ENCODE assay signal across 22 mouse cellular contexts in the genomic region with DNA sequence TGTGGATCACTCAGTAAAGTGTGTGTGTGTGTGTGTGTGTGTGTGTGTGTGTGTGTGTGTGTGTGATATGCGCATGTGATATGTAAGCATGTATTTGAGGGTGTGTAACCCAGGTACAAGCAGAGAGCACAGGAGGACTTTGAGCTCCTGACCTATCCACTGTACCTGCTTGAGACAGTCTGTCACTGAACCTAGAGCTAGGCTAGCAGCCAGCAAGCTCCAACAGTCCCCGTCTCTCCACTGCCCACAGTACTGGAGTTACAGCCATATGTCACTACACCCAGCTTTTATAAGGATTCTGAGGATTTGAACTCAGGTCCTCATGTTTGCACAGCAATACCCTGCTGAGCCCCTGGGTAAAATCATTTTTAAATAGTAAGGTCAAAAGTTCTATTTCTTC.
A peak's percentile ranks its signal among the peaks of the same experiment; 100 is the strongest.
DNase-seq lines count a peak whose midpoint lies in the region; ATAC-seq and TF ChIP-seq lines count a peak whose summit lies in the region.
"Had no signal": no experiment of that assay in that cellular context is flagged by ENCODE, and none has a peak within 500 bp of the region (broad histone marks: within the 10 kb centered on the region; RNA-seq: fewer than 3 reads in every experiment).

No protein-coding gene starts in this region.

- H3K36me3 ChIP-seq in hindbrain, embryonic 16.5 days (ENCODE audit: control insufficient read depth, insufficient read depth, low read length), result no peaks in the 10 kb centered on the region
- no peaks in the 10 kb centered on the region for H3K36me3 ChIP-seq in hindbrain, embryonic 12.5 days
- no peaks in the 10 kb centered on the region for H3K36me3 ChIP-seq in midbrain, embryonic 16.5 days (ENCODE audit: control insufficient read depth, insufficient read depth, low read length)
- no peaks in the 10 kb centered on the region for H3K36me3 ChIP-seq in midbrain, postnatal 0 days (ENCODE audit: insufficient read depth, low read length)
- H3K36me3 ChIP-seq: embryonic facial prominence, embryonic 12.5 days; embryonic facial prominence, embryonic 15.5 days; intestine, embryonic 15.5 days had no signal

- no peak overlapping the region for H3K4me2 ChIP-seq in hindbrain, embryonic 16.5 days (ENCODE audit: low read length)
- no peak overlapping the region for H3K4me2 ChIP-seq in hindbrain, embryonic 12.5 days (replicated peaks)
- H3K4me2 ChIP-seq in midbrain, embryonic 16.5 days (ENCODE audit: low read length), result no peak overlapping the region
- no peak overlapping the region for H3K4me2 ChIP-seq in midbrain, postnatal 0 days (ENCODE audit: low read depth, low read length, poor library complexity, severe bottlenecking)
- H3K4me2 ChIP-seq: embryonic facial prominence, embryonic 12.5 days; embryonic facial prominence, embryonic 15.5 days; heart, embryonic 11.5 days; intestine, embryonic 15.5 days had no signal

- no peak for DNase-seq in cerebellum, adult 8-10 months
- peak; percentile 19 for DNase-seq in cerebellum, adult 9-11 months
- no peak for DNase-seq in cerebellum, adult 11-12 months
- DNase-seq in midbrain, postnatal 0 days (ENCODE audit: low spot score), result no peak
- DNase-seq: adrenal gland, adult 8-10 months; adrenal gland, postnatal 25 days; forebrain, postnatal 0 days; gastrocnemius, adult 2 months; gastrocnemius, postnatal 14 days; heart, adult 11 months; kidney, adult 11 months; kidney, adult 8-10 months had no signal

- H3K4me3 ChIP-seq in hindbrain, embryonic 16.5 days (ENCODE audit: low read length), result no peak overlapping the region
- no peak overlapping the region for H3K4me3 ChIP-seq in hindbrain, embryonic 12.5 days
- H3K4me3 ChIP-seq in midbrain, embryonic 16.5 days (ENCODE audit: low read depth, low read length), result no peak overlapping the region
- H3K4me3 ChIP-seq in midbrain, postnatal 0 days (ENCODE audit: low read depth, low read length), result no peak overlapping the region
- H3K4me3 ChIP-seq: embryonic facial prominence, embryonic 12.5 days; embryonic facial prominence, embryonic 15.5 days; gastrocnemius, adult 2 months; intestine, embryonic 15.5 days had no signal

- H3K4me1 ChIP-seq in hindbrain, embryonic 16.5 days (ENCODE audit: control insufficient read depth, insufficient read depth, low read depth, low read length), result peaks cover 6% of the 10 kb centered on the region
- H3K4me1 ChIP-seq in hindbrain, embryonic 12.5 days, result peaks cover 4% of the 10 kb centered on the region; the same call in 1 of the 2 replicates
- H3K4me1 ChIP-seq in midbrain, embryonic 16.5 days (ENCODE audit: control insufficient read depth, insufficient read depth, low read length), result peaks cover 7% of the 10 kb centered on the region; the same call in 1 of the 2 replicates
- no peaks in the 10 kb centered on the region for H3K4me1 ChIP-seq in midbrain, postnatal 0 days (ENCODE audit: insufficient read depth, low read length)
- H3K4me1 ChIP-seq: embryonic facial prominence, embryonic 12.5 days; intestine, embryonic 15.5 days had no signal

- no peaks in the 10 kb centered on the region for H3K27me3 ChIP-seq in hindbrain, embryonic 16.5 days (replicated peaks; ENCODE audit: control insufficient read depth, insufficient read depth, low read length)
- no peaks in the 10 kb centered on the region for H3K27me3 ChIP-seq in hindbrain, embryonic 12.5 days
- H3K27me3 ChIP-seq in midbrain, embryonic 16.5 days (ENCODE audit: control insufficient read depth, insufficient read depth, low read depth, low read length), result no peaks in the 10 kb centered on the region
- H3K27me3 ChIP-seq in midbrain, postnatal 0 days (ENCODE audit: insufficient read depth, low read length), result no peaks in the 10 kb centered on the region
- H3K27me3 ChIP-seq: embryonic facial prominence, embryonic 12.5 days; embryonic facial prominence, embryonic 15.5 days; intestine, embryonic 15.5 days had no signal

- no peak for TF ChIP-seq CTCF in midbrain, postnatal 0 days (IDR thresholded peaks at IDR 0.05)

- WGBS in hindbrain, embryonic 16.5 days, result 80% methylated on average over 2 of the region's 2 CpGs
- WGBS in hindbrain, embryonic 12.5 days, result 81% methylated on average over 2 of the region's 2 CpGs
- 84% methylated on average over 2 of the region's 2 CpGs for WGBS in midbrain, embryonic 16.5 days
- WGBS in midbrain, postnatal 0 days, result 88% methylated on average over 2 of the region's 2 CpGs

- H3K9me3 ChIP-seq in hindbrain, embryonic 16.5 days (ENCODE audit: control insufficient read depth, low read length), result no peaks in the 10 kb centered on the region
- H3K9me3 ChIP-seq in hindbrain, embryonic 12.5 days (replicated peaks), result no peaks in the 10 kb centered on the region
- H3K9me3 ChIP-seq in midbrain, embryonic 16.5 days (replicated peaks; ENCODE audit: control insufficient read depth, low read length, poor library complexity, severe bottlenecking), result no peaks in the 10 kb centered on the region
- H3K9me3 ChIP-seq in midbrain, postnatal 0 days (ENCODE audit: low read length), result no peaks in the 10 kb centered on the region
- H3K9me3 ChIP-seq: embryonic facial prominence, embryonic 12.5 days; embryonic facial prominence, embryonic 15.5 days; intestine, embryonic 15.5 days had no signal

- H3K27ac ChIP-seq in hindbrain, embryonic 16.5 days (ENCODE audit: low read depth, low read length), result no peak overlapping the region
- no peak overlapping the region for H3K27ac ChIP-seq in hindbrain, embryonic 12.5 days
- H3K27ac ChIP-seq in midbrain, embryonic 16.5 days (ENCODE audit: low read length), result no peak overlapping the region
- no peak overlapping the region for H3K27ac ChIP-seq in midbrain, postnatal 0 days (ENCODE audit: low read depth, low read length)
- H3K27ac ChIP-seq: embryonic facial prominence, embryonic 12.5 days; embryonic facial prominence, embryonic 15.5 days; gastrocnemius, adult 2 months; intestine, embryonic 15.5 days had no signal

- ATAC-seq in cerebellum, adult (ENCODE audit: insufficient number of reproducible peaks, low FRiP score, low TSS enrichment), result peak; percentile 81
- ATAC-seq in hindbrain, embryonic 16.5 days, result peak; percentile 49; the same call in 1 of the 2 replicates
- no peak for ATAC-seq in hindbrain, embryonic 12.5 days (ENCODE audit: low FRiP score)
- ATAC-seq in midbrain, embryonic 16.5 days, result 0 out of 2 replicates have a peak, but pooled peaks have one; percentile 21
- no peak for ATAC-seq in midbrain, postnatal 0 days (ENCODE audit: low FRiP score)
- ATAC-seq: activated CD4-positive, CD25-positive, alpha-beta regulatory T cell, adult 4 months; forebrain, postnatal 0 days; intestine, embryonic 15.5 days had no signal

- H3K9ac ChIP-seq in hindbrain, embryonic 16.5 days (ENCODE audit: low read depth, low read length), result no peak overlapping the region
- no peak overlapping the region for H3K9ac ChIP-seq in hindbrain, embryonic 12.5 days
- no peak overlapping the region for H3K9ac ChIP-seq in midbrain, embryonic 16.5 days (ENCODE audit: low read depth, low read length)
- H3K9ac ChIP-seq in midbrain, postnatal 0 days (replicated peaks; ENCODE audit: low read length, poor library complexity, severe bottlenecking), result no peak overlapping the region
- H3K9ac ChIP-seq: embryonic facial prominence, embryonic 12.5 days; embryonic facial prominence, embryonic 15.5 days; forebrain, postnatal 0 days; hindbrain, embryonic 14.5 days; intestine, embryonic 15.5 days had no signal

Comparison
In these comparisons a context has a peak if more than half of its experiments do, and no peak if none do; other contexts are left out.
1. ATAC-seq: peak in cerebellum, adult (single experiment), hindbrain, embryonic 16.5 days (single experiment) and midbrain, embryonic 16.5 days (single experiment); none in hindbrain, embryonic 12.5 days (single experiment) and midbrain, postnatal 0 days (single experiment).